Mouse (Mus musculus) right cerebral cortex, postnatal 25 days (tissue): ENCODE measurements around the gene Sumf1.

Experiments
- DNase-seq: peaks from one replicate; pipeline ENCODE4 v3.0.0; 2022

The Sumf1 gene

DNA sequence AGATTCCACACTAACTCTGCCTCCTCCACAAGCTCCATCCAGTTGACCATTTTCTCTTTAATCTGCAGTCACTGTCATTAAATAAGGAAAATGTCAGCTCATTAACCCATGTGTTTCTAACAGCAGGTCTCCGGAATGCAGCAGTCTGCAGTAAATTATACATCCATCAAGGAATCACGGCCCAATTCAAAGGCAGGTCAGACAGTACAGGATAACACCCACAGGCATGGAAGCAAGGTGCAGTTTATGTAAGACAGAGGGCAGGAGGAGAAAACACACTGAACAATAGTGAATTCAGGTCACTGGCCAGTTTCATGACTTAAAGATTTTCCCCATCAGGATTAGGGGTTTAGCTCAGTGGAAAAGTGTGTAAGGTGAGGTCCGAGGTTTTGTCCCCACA lies 40.1 kb downstream of the Sumf1 start:
- no peak for DNase-seq

GRCm38 (mm10) chr6:108142796-108143195 lies 42.6 kb downstream of the Sumf1 start:
- DNase-seq = no peak

DNA sequence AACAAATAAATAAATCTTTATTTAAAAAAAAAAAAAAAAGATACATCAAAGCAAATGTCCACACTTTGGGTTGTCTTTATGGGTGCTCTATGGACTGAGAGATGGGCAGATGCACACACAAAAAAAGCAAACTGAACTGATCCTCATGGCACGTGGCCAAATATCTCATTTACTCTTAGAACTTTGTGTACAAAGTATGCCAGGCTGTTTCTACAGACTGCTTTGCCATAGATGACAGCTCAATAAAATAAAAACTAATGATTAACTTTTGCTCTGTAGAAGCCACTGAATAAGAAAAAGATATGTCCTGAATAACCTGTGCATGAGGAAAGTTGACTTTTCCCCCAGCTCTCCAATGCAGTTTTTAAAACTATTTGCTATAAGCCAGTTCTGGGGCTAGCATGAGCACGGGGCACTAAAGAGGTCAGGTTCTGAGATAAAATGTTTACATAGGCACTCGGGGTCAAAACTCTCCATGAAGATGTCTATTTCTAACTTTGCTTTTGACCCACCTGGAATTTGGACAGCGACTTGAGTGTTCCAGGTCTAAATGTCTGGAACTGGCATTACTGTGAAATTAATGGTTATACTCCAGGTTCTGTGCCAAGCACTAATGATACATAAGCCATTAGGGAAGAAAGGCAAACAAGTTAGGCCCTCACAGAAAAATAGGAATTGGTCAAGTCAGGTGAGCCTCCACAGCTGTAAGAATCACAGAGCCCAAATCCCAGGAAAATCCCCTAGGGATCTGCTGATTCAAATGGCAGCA lies 44.5 kb downstream of the Sumf1 start:
- no peak for DNase-seq

GRCm38 (mm10) chr6:108137031-108137430 lies 48.4 kb downstream of the Sumf1 start:
- no peak for DNase-seq

GRCm38 (mm10) chr6:108136286-108136685 lies 49.1 kb downstream of the Sumf1 start:
- no peak for DNase-seq

- DNase-seq = no peak
Measured at GRCm38 (mm10) chr6:108132268-108132935, 53.0 kb downstream of the Sumf1 start.

GRCm38 (mm10) chr6:108130718-108131117 lies 54.7 kb downstream of the Sumf1 start:
- no peak for DNase-seq

DNA sequence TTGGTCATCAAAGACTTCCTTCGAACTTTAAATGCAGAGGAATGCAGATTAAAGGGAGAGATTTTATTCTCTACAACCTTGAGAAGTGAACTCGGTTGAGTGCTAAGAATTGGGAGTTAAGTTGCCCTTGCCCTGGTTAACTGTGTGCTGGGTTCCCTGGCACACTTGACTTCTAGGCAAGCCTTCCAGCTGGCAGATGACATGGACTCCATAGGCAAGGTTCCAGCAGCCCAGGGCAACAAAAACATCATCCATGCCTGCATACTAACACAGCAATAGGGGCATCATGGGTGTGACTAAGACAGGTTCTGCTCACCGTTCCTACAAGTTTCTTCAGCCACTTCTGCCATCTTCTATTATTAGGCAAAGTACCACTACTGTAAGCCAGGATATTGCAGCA lies 58.8 kb downstream of the Sumf1 start:
- no peak for DNase-seq

- DNase-seq = no peak
Measured at GRCm38 (mm10) chr6:108125474-108125873, 59.9 kb downstream of the Sumf1 start.

DNA sequence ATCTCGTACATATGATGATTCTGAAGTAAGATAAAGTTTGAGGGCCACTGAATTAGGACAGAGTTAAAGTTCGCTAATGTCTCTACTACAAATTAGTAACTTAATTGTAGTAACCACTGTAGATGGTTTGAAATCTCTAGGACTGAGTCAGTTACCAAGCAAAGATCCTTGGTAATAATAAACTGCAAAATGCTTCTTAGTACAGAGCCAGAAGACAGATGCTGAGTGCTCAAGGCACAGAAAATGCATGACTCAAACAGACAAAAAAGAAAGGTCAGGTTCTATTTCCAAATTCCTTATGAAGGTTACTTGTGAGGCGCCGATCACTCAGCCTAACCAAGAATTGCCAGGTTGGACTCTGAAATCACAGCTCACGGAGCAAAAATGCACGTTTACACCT lies 67.5 kb downstream of the Sumf1 start:
- no peak for DNase-seq

DNA sequence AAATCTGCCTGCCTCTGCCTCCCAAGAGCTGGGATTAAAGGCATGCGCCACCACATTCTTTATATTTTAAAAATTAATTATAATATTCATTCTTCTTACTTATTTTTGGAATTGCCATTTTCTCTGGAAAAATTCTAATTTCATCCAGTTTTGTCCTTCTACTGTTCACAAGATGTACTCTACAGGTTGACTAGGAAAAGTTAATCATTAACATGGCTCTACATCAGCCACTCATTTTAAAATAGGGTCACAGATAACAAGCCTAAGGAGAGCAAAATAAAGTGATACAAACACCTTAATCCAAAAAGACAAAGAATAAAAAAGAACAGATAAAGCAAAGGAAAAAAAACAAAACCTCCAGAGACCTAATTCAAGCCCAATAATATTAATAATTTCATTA lies 70.4 kb downstream of the Sumf1 start:
- DNase-seq = no peak

GRCm38 (mm10) chr6:108111693-108112092 lies 73.7 kb downstream of the Sumf1 start:
- no peak for DNase-seq

DNA sequence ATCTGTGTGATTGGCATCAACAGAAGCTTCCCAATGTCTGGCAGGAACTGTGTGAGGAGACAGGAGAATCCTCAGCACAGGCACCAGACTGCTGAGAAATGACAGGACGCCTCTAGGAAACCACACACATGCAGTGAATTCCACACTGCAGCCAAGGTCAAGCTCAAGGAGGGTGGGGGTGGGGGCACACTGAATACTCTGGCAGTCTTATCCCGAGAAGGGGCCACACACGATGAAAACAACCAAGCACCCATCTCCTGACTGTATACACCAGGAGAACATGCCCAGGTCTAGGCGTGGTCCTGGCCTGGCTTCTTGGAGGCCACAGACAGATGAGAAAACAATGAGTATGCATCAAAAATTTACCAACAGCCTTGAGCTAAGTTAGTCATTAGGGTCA lies 75.0 kb downstream of the Sumf1 start:
- no peak for DNase-seq

- no peak for DNase-seq
Measured at GRCm38 (mm10) chr6:108107376-108107775, 78.0 kb downstream of the Sumf1 start.

GRCm38 (mm10) chr6:108101936-108102830 lies 83.2 kb downstream of the Sumf1 start:
- no peak for DNase-seq

GRCm38 (mm10) chr6:108098846-108099217 lies 86.5 kb downstream of the Sumf1 start:
- DNase-seq = no peak

- peak; percentile 26 for DNase-seq
Measured at GRCm38 (mm10) chr6:108098171-108098845, 87.1 kb downstream of the Sumf1 start.

DNA sequence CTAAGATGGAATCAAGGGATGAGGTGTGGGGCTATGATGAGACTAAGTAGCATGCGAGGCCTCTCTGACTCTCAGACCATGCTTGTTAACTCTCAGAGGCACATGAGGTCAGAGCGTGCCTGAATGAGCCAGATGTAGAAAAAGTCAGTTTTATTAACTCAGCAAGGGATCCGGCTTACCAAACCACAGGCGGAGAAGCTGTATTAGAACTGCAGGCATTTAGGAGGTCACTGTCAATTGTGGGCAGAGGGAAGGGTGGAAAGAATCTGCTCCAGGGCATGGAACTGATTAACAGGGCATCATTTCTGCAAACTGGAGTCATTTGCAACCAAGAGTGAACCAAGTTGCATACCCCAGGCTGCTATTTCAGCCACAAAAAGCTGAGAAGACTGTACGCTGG lies 89.9 kb downstream of the Sumf1 start:
- no peak for DNase-seq

- no peak for DNase-seq
Measured at GRCm38 (mm10) chr6:108093449-108093848, 91.9 kb downstream of the Sumf1 start.

DNA sequence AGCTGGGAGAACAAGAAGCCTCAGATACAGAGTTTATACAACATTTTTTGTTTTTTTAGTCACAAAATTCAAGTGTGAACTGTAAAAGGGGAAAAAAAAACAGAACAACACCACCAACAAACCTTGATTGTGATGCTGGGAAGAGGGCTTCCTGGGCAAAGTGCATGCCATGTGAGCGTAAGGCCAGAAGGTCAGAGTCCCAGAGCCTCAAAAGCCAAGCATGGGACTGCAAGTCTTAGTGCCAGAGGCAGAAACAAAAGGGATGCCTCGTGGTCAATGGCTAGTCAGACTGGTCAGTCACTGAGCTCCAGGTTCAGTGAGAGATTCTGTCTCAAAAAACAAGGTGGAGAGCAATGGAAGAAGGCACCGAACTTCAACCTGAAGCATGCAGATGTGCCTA lies 92.7 kb downstream of the Sumf1 start:
- no peak for DNase-seq

GRCm38 (mm10) chr6:108091296-108091695 lies 94.1 kb downstream of the Sumf1 start:
- no peak for DNase-seq

GRCm38 (mm10) chr6:108075857-108076256 lies 109.5 kb downstream of the Sumf1 start:
- no peak for DNase-seq

- DNase-seq = peak; percentile 31
Measured at GRCm38 (mm10) chr6:108074624-108075023, 110.8 kb downstream of the Sumf1 start.
